Mouse (Mus musculus): ENCODE results near the gene Efcab8. TPM values are rescaled to one million over a fixed set of nuclear protein-coding genes. Genes with fewer than 3 reads are reported as not detected.

Efcab8 gene
- total RNA-seq (2023) = under 1 TPM in 1 of 2 experiments, not detected in 1; 0.50 TPM

DNA sequence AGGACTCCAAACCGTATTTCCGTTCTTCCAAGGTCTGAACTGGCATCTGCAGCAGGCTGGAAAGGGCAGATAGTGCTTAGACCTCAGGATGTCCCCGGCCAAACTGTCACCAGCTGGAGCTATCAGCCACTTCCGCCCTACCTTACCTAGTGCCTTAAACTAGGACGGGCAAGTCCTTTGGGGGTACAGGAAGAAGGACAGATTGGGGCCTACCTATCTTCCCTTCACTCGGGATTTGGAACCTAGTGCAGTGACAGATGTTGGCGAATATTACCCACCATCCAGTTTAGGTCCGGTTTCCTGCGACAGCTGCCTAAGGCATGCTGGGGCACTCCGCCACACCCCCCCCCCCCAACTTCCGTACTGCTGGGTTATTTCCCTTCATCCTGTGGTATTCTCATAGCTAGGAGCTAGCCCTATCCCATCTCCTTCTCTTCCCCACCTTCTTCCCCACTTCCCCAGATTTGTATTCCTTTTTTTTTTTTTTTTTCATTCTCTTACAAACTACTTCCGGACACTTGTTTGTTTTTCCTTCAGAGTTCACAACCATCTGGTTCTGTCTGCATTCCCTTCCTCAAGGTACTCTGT lies at the start of gene Efcab8:
Gene Efcab8 (plus strand): TSS at position 538 of the 588 bp plus-strand sequence.

DNA sequence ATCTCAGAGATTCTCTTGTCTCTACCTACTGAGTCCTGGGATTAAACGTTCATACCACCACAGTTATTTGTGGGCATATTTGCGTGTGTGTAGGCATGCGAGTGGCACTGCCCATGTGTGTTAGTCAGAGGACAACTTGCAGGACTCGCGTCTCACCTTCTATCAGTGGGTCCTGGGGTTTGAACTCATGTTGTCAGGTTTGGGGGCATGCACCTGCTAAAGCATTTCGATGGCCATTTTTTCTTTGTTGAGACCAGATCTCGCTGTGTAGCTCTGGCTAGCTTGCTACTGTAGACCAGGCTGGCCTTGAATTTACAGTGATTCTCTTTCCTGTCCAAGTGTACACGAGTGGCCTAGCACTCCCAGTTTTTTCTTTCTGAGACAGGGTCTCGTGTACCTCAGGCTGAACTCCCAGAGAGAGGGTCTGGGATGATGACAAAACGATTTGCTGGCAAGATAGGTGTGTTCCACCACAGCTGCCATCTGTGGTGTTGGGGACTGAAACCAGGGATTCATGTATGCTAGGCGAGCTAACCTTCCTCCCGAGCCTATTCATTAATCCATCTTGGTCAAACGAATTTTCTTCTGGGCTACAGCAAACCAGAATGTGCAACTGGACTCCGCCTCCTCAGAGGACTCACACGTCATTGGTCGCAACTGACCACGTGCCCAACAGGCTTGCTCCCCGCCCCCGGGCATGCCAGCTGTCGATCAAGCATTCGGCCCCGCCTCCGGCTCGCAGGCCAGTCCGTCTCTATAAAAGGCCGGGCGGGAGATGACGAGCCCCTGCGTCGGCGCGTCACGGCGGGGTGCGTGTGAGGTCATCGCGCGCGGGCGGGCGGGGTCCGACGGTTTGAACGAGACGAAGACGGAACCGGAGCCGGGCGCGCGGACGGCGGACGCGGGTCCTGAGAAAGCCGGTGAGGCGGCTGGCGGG lies 39.0 kb upstream of the Efcab8 start, which contains the start of gene Mapre1:
Gene Mapre1 (plus strand): TSS at position 775 of the 937 bp plus-strand sequence.

DNA sequence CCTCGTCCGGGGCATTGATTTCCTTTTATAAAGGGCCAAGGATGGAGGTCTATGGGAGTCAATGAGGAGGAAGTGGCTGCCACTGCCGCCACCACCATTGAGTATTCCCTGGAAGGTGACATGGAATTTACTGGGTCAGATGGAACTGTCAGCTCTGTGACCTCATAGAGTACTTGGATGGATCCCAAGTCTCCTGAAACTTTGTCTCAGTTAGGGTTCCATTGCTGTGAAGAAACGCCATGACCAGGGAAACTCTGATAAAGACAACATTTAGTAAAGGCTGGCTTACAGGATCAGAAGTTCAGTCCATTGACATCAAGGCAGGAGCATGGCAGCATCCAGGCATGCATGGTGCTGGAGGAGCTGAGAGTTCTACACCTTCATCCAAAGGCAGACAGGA lies 91.3 kb downstream of the Efcab8 start, which contains the start of gene Sun5:
Gene Sun5 (minus strand): TSS at position 101 of the 400 bp plus-strand sequence.

DNA sequence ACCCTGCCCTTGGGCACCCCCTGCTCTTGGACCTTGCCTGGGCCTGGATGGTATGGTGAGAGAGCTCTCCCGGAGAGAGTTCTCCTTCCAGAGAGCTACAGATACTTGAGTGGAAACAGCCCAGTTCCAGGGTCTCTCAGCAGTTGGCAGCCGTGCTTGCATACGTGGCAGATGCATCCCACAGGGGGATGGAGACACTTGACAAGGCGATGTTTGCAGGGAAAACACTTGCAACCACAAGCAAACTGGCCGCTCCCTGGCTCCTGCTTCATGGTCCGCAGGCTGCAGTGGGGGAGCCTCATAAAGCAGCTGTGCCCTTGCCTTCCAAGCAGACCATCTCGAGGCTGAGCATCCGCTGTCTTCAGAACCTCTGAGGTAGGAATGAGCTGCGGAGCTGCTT lies 95.0 kb downstream of the Efcab8 start, which contains the start of gene Bpifb2:
Gene Bpifb2 (plus strand): TSS at position 301 of the 400 bp plus-strand sequence.

Other genes with a start within 250 kb of the Efcab8 start
- gene Nol4l, start 250.0 kb upstream of the Efcab8 start, total RNA-seq (2023) = 1 to 10 TPM; 3.9 to 6.7 TPM
- 10 to 100 TPM; 40.0 to 44.8 TPM for gene Commd7, start 147.2 kb upstream of the Efcab8 start, total RNA-seq (2023)
- 1 to 10 TPM; 4.0 to 6.3 TPM for gene Dnmt3b, start 130.5 kb upstream of the Efcab8 start, total RNA-seq (2023)
- not detected for gene Dnmt3c, start 83.3 kb upstream of the Efcab8 start, total RNA-seq (2023)
- 100 to 1,000 TPM; 121 to 123 TPM for gene Mapre1, start 38.7 kb upstream of the Efcab8 start, total RNA-seq (2023)
- not detected for gene Sun5, start 91.2 kb downstream of the Efcab8 start, total RNA-seq (2023)
- gene Bpifb2, start 95.1 kb downstream of the Efcab8 start, total RNA-seq (2023) = not detected
- not detected for gene Bpifb6, start 120.5 kb downstream of the Efcab8 start, total RNA-seq (2023)
- gene Bpifb3, start 138.3 kb downstream of the Efcab8 start, total RNA-seq (2023) = not detected
- not detected for gene Bpifb4, start 158.3 kb downstream of the Efcab8 start, total RNA-seq (2023)
- under 1 TPM; 0.52 to 0.88 TPM for gene Bpifa6, start 195.0 kb downstream of the Efcab8 start, total RNA-seq (2023)
- gene Bpifa2, start 228.3 kb downstream of the Efcab8 start, total RNA-seq (2023) = not detected